Mouse (Mus musculus) left cerebral cortex, postnatal 25 days (tissue): Measurements from ENCODE around the gene Ap5s1. TPM values are rescaled to one million over a fixed set of nuclear protein-coding genes. Genes with fewer than 3 reads are reported as not detected.
A peak's percentile ranks its signal among the peaks of the same experiment; 100 is the strongest.
"Not testable (repeated sequence)": the region's sequence is repeated elsewhere in the genome, so short reads cannot be mapped to it uniquely, and the experiment has no call there.

Experiments
- DNase-seq, 2 experiments: peaks; one replicate each; pipeline ENCODE4 v3.0.0; 2022; ENCODE audit warnings: low spot score in 2 of 2, mixed read lengths in 1 of 2
- intact Hi-C: fragments of 180-260 bp; cut with DNase I; formaldehyde crosslinking; loops from one replicate; pipeline ENCODE4 v1.15.1; 2025
- total RNA-seq, 2 experiments: library from RNA; stranded (reverse); gene quantifications; 2 replicates each; pipeline ENCODE4 v1.2.3; 2021

Ap5s1 gene
- total RNA-seq, 2 experiments from 2014 or later, result 25.1 to 25.4 TPM

GRCm38 (mm10) chr2:131213773-131214172 lies 6.9 kb downstream of the Ap5s1 start:
- no peak for DNase-seq
- intact Hi-C loops, result no loop called here

- DNase-seq, result no peak
- intact Hi-C loops, result no loop called here
Measured at GRCm38 (mm10) chr2:131215941-131216858, 9.3 kb downstream of the Ap5s1 start.

GRCm38 (mm10) chr2:131220030-131220429 lies 13.2 kb downstream of the Ap5s1 start:
- intact Hi-C loops, result no loop called here
- no peak for DNase-seq

- intact Hi-C loops, result no loop called here
- no peak for DNase-seq
Measured at GRCm38 (mm10) chr2:131221853-131222515, 15.1 kb downstream of the Ap5s1 start.

- DNase-seq, result peak in 1 of 2 experiments; percentile 11
- intact Hi-C loops, result no loop called here
Measured at GRCm38 (mm10) chr2:131222562-131222961, 15.7 kb downstream of the Ap5s1 start.

- intact Hi-C loops, result no loop called here
- no peak for DNase-seq
Measured at GRCm38 (mm10) chr2:131223569-131223968, 16.7 kb downstream of the Ap5s1 start.

GRCm38 (mm10) chr2:131225178-131225577 lies 18.3 kb downstream of the Ap5s1 start:
- DNase-seq, result no peak
- intact Hi-C loops, result no loop called here

- DNase-seq, intact Hi-C loops: not testable (repeated sequence)
Measured at GRCm38 (mm10) chr2:131226669-131227068, 19.8 kb downstream of the Ap5s1 start.

- DNase-seq, result no peak
- intact Hi-C loops, result no loop called here
Measured at GRCm38 (mm10) chr2:131227243-131227642, 20.4 kb downstream of the Ap5s1 start.

- DNase-seq, result no peak
- intact Hi-C loops, result loop anchor here (5.0 kb wide), 1 partner anchor 135 kb away; no protein-coding TSS in a partner anchor
Measured at GRCm38 (mm10) chr2:131232558-131232957, 25.7 kb downstream of the Ap5s1 start.

GRCm38 (mm10) chr2:131233307-131234126 lies 26.6 kb downstream of the Ap5s1 start, which contains the start of gene Mavs:
TSS of gene Mavs (plus strand) at chr2:131234063.
- DNase-seq, result peak; percentile 91 to 97
- intact Hi-C loops, result loop anchor here (5.0 kb wide), 1 partner anchor 136 kb away; no protein-coding TSS in a partner anchor

GRCm38 (mm10) chr2:131234127-131234650 lies 27.3 kb downstream of the Ap5s1 start:
- intact Hi-C loops, result loop anchor here (5.0 kb wide), 1 partner anchor 137 kb away; no protein-coding TSS in a partner anchor
- DNase-seq, result no peak

GRCm38 (mm10) chr2:131234970-131235635 lies 28.2 kb downstream of the Ap5s1 start:
- no peak for DNase-seq
- intact Hi-C loops, result loop anchor here (5.0 kb wide), 1 partner anchor 138 kb away; no protein-coding TSS in a partner anchor

- intact Hi-C loops, result no loop called here
- no peak for DNase-seq
Measured at GRCm38 (mm10) chr2:131242180-131242579, 35.3 kb downstream of the Ap5s1 start.

GRCm38 (mm10) chr2:131242929-131243328 lies 36.1 kb downstream of the Ap5s1 start:
- no peak for DNase-seq
- intact Hi-C loops, result no loop called here

GRCm38 (mm10) chr2:131253681-131254328 lies 46.9 kb downstream of the Ap5s1 start:
- DNase-seq, result peak in 1 of 2 experiments; percentile 28
- intact Hi-C loops, result loop anchor here (5.0 kb wide), 1 partner anchor 157 kb away; no protein-coding TSS in a partner anchor

GRCm38 (mm10) chr2:131254329-131254713 lies 47.4 kb downstream of the Ap5s1 start:
- intact Hi-C loops, result loop anchor here (5.0 kb wide), 1 partner anchor 157 kb away; no protein-coding TSS in a partner anchor

GRCm38 (mm10) chr2:131255738-131256137 lies 48.9 kb downstream of the Ap5s1 start:
- intact Hi-C loops, result no loop called here
- DNase-seq, result no peak

More at GRCm38 (mm10) chr2:131254329-131254713, 47.4 kb downstream of the Ap5s1 start:
- no peak for DNase-seq
